Mouse (Mus musculus): ENCODE measurements around the gene Tenm3.

- TF ChIP-seq CTCF (IDR thresholded peaks at IDR 0.05; ENCODE audit: low read depth), result no peak
- no peak for TF ChIP-seq EP300 (IDR thresholded peaks at IDR 0.05; ENCODE audit: low read depth)
Observed at GRCm38 (mm10) chr8:48880585-48880984, 36.8 kb upstream of the Tenm3 start.

Data from liver, postnatal 0 days (tissue).